Mouse (Mus musculus) gastrocnemius, adult 8-10 months (tissue): Measurements from ENCODE around the gene Gpr153. TPM values are rescaled to one million over a fixed set of nuclear protein-coding genes. Genes with fewer than 3 reads are reported as not detected.
A peak's percentile ranks its signal among the peaks of the same experiment; 100 is the strongest.

ENCODE experiments used
- DNase-seq, 2 experiments: peaks; one replicate each; pipeline ENCODE4 v3.0.0; 2022; ENCODE audit warnings: low spot score in 2 of 2
- total RNA-seq, 4 experiments: library from RNA; stranded (reverse); gene quantifications; 2 replicates each; pipeline ENCODE4 v1.2.4; 2022

Gpr153 gene
- total RNA-seq, 4 experiments from 2014 or later: 2.4 to 2.7 (median 2.5) TPM

- no peak for DNase-seq
These were observed 41.6 kb downstream of the Gpr153 start for GRCm38 (mm10) chr4:152315498-152316213.

GRCm38 (mm10) chr4:152317631-152318033 is 43.6 kb downstream of the Gpr153 start:
- DNase-seq: no peak

- peak; percentile 23 to 33 for DNase-seq
These were observed 44.6 kb downstream of the Gpr153 start, which contains the start of gene Rnf207 for GRCm38 (mm10) chr4:152318517-152319234. Gene Rnf207 (minus strand): TSS chr4:152318993.

GRCm38 (mm10) chr4:152321464-152321863 is 47.4 kb downstream of the Gpr153 start:
- no peak for DNase-seq

GRCm38 (mm10) chr4:152324641-152325562 is 50.9 kb downstream of the Gpr153 start:
- DNase-seq: no peak

GRCm38 (mm10) chr4:152325574-152326411 is 51.8 kb downstream of the Gpr153 start, which contains the start of gene Rpl22:
Gene Rpl22 (plus strand): TSS chr4:152325742.
- peak; percentile 87 to 93 for DNase-seq

- no peak for DNase-seq
These were observed 52.5 kb downstream of the Gpr153 start for GRCm38 (mm10) chr4:152326543-152326942.

GRCm38 (mm10) chr4:152328691-152329090 is 54.7 kb downstream of the Gpr153 start:
- DNase-seq: no peak

- DNase-seq: peak; percentile 32 to 45
These were observed 58.9 kb downstream of the Gpr153 start for GRCm38 (mm10) chr4:152332952-152333351.

GRCm38 (mm10) chr4:152333587-152333986 is 59.6 kb downstream of the Gpr153 start:
- no peak for DNase-seq

Other genes starting within 250 kb of the Gpr153 start
- 1 to 10 TPM; 2.3 to 4.8 (median 3.1) TPM for gene Zbtb48, start 246.6 kb upstream of the Gpr153 start, total RNA-seq
- 1 to 10 TPM in 1 of 4 experiments, under 1 TPM in 3; 0.32 to 1.3 (median 0.66) TPM for gene Tas1r1, start 235.7 kb upstream of the Gpr153 start, total RNA-seq
- 10 to 100 TPM in 2 of 4 experiments, 1 to 10 TPM in 2; 9.4 to 13.2 (median 10.0) TPM for gene Nol9, start 234.9 kb upstream of the Gpr153 start, total RNA-seq
- gene Plekhg5, start 201.7 kb upstream of the Gpr153 start, total RNA-seq: 1 to 10 TPM; 5.2 to 6.1 (median 5.8) TPM
- gene Tnfrsf25, start 158.3 kb upstream of the Gpr153 start, total RNA-seq: under 1 TPM in 3 of 4 experiments, not detected in 1; 0.40 to 0.90 (median 0.85) TPM
- under 1 TPM; 0.11 to 0.48 (median 0.28) TPM for gene Espn, start 121.9 kb upstream of the Gpr153 start, total RNA-seq
- gene Hes2, start 115.4 kb upstream of the Gpr153 start, total RNA-seq: not detected
- 10 to 100 TPM; 13.8 to 15.9 (median 15.1) TPM for gene Acot7, start 96.1 kb upstream of the Gpr153 start, total RNA-seq
- not detected for gene Hes3, start 17.4 kb downstream of the Gpr153 start, total RNA-seq
- 10 to 100 TPM; 19.3 to 27.2 (median 21.6) TPM for gene Icmt, start 23.0 kb downstream of the Gpr153 start, total RNA-seq
- gene Rnf207, start 44.8 kb downstream of the Gpr153 start, total RNA-seq: not detected
- 100 to 1,000 TPM; 195 to 290 (median 232) TPM for gene Rpl22, start 51.5 kb downstream of the Gpr153 start, total RNA-seq
- under 1 TPM; 0.05 to 0.54 (median 0.12) TPM for gene Chd5, start 64.4 kb downstream of the Gpr153 start, total RNA-seq
- gene Nphp4, start 202.5 kb downstream of the Gpr153 start, total RNA-seq: under 1 TPM; 0.40 to 0.92 (median 0.44) TPM
- gene Kcnab2, start 203.6 kb downstream of the Gpr153 start, total RNA-seq: 1 to 10 TPM in 1 of 4 experiments, under 1 TPM in 3; 0.63 to 1.2 (median 0.85) TPM